Mouse (Mus musculus): ENCODE results near the gene Syna. TPM values are rescaled to one million over a fixed set of nuclear protein-coding genes. Genes with fewer than 3 reads are reported as not detected.

Syna gene
- polyA plus RNA-seq, 1 experiment from 2014 or later, result 0.14 TPM

GRCm38 (mm10) chr5:134572508-134573214 lies 12.7 kb upstream of the Syna start:
- Histone ChIP-seq H3K4me1 (ENCODE audit: control insufficient read depth, insufficient read depth, low read length) (peaks cover 20% of the 10 kb centered on the region), H3K9me3 (ENCODE audit: control insufficient read depth, low read length) (no peaks in the 10 kb centered on the region), H3K36me3 (ENCODE audit: control insufficient read depth, insufficient read depth, low read length) (no peaks in the 10 kb centered on the region), H3K27me3 (ENCODE audit: control insufficient read depth, insufficient read depth, low read length) (no peaks in the 10 kb centered on the region), H3K27ac (ENCODE audit: low read depth, low read length) (peak overlapping the region; percentile 75), H3K4me3 (ENCODE audit: low read length) (peak overlapping the region; percentile 35), H3K9ac (ENCODE audit: low read depth, low read length) (peak overlapping the region; percentile 28; the same call in 1 of the 2 replicates), H3K4me2 (replicated peaks; ENCODE audit: low read depth, low read length) (peak overlapping the region; percentile 58)
- 32% methylated on average over 10 of the region's 10 CpGs for WGBS
- ATAC-seq (ENCODE audit: low FRiP score, low TSS enrichment), result peak; percentile 32; the same call in 1 of the 2 replicates

DNA sequence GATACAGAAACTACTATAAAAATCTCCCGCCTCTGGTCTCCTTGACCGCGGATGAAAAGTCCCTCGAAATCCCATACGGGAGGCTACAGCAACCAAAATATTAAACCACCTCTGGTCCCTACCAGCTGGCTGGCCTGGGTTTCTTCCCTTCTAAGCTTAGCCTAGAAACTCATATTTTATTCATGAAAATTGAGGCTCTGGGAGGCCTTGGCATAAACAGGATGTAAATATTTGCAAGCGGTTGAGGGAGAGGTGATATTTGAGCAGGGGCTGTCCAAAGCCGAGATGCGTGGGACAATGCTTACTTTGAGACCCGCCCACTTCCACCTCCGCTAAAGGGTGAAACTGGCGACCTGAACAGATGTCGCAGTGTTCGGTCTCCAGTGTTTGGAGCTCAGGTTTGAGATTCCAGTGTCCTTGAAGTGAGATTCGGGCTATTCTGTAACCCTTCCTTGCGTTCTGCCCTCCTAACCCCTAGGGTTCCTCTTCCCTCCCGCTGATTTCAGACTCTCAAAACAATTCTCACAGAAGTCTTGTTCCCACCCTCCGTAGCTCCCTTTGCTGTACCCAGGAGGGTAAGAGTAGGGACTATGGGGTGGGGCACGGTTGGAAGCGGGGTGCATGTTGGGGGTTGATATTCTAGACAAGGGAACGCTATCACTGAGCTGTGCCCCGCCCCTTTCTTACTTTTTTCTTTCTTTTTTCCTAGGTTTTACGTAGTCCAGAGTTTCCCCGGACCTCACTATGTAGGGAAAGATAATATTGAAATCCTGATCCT lies 11.9 kb upstream of the Syna start:
- H3K4me2 ChIP-seq (replicated peaks; ENCODE audit: low read depth, low read length), result peak overlapping the region; percentile 58
- 1% methylated on average over 23 of the region's 23 CpGs for WGBS
- ATAC-seq (ENCODE audit: low FRiP score, low TSS enrichment), result peak; percentile 68
- H3K9me3 ChIP-seq (ENCODE audit: control insufficient read depth, low read length), result no peaks in the 10 kb centered on the region
- H3K36me3 ChIP-seq (ENCODE audit: control insufficient read depth, insufficient read depth, low read length), result no peaks in the 10 kb centered on the region
- H3K4me1 ChIP-seq (ENCODE audit: control insufficient read depth, insufficient read depth, low read length), result peaks cover 20% of the 10 kb centered on the region
- H3K4me3 ChIP-seq (ENCODE audit: low read length), result peak overlapping the region; percentile 35
- H3K9ac ChIP-seq (ENCODE audit: low read depth, low read length), result peak overlapping the region; percentile 28; the same call in 1 of the 2 replicates
- H3K27ac ChIP-seq (ENCODE audit: low read depth, low read length), result peak overlapping the region; percentile 75
- no peaks in the 10 kb centered on the region for H3K27me3 ChIP-seq (ENCODE audit: control insufficient read depth, insufficient read depth, low read length)

DNA sequence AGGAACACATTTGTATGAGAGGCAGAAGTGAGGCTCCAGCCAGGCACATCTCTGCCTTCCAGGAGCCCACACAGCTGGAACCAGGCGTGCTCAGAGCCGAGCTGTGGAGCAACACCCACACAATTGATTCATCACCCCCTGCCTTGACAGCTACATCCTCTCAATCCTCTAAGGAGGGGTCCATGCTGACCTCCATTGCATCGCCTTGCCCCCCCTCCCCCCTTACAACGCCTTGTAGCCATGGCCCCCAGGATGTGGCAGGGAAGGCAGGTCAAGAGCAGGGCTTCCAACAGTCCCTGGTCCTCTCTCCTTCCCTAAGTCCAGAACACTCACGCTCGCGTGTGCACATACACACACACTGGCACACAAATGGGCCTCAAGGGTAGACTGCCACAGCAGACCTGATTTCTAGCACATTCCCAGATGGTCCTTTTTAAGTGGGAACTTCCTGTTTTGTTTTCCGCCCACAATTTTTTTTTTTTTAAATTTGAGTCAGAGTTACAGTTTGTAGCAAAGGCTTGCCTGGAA lies 9.1 kb upstream of the Syna start:
- 34% methylated on average over 8 of the region's 8 CpGs for WGBS
- H3K27me3 ChIP-seq (ENCODE audit: control insufficient read depth, insufficient read depth, low read length), result no peaks in the 10 kb centered on the region
- peaks cover 20% of the 10 kb centered on the region for H3K4me1 ChIP-seq (ENCODE audit: control insufficient read depth, insufficient read depth, low read length)
- no peak overlapping the region; the same call in 1 of the 2 replicates for H3K9ac ChIP-seq (ENCODE audit: low read depth, low read length)
- peak; percentile 68 for ATAC-seq (ENCODE audit: low FRiP score, low TSS enrichment)
- peak overlapping the region; percentile 2; the same call in 1 of the 2 replicates for H3K4me2 ChIP-seq (replicated peaks; ENCODE audit: low read depth, low read length)
- H3K9me3 ChIP-seq (ENCODE audit: control insufficient read depth, low read length), result no peaks in the 10 kb centered on the region
- H3K36me3 ChIP-seq (ENCODE audit: control insufficient read depth, insufficient read depth, low read length), result no peaks in the 10 kb centered on the region
- H3K27ac ChIP-seq (ENCODE audit: low read depth, low read length), result peak overlapping the region; percentile 85
- no peak overlapping the region for H3K4me3 ChIP-seq (ENCODE audit: low read length)

DNA sequence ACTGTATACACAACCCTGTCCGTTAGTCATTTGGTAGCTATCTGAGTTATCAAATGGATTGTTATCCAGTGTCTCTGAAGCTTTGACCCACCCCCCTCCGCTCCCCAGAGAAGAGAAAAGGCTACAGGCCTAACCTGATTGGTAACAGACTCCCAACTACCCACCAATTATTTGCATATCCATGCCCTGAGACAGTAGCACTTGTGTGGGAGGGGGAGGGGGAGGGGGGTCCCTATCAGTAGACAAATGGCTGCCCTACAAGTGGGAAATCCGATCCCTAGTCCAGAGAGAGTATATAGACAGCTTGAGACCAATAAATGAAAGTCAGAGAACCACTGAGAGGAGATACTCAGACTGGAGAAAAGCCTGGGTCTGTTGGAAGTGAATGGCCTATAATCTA lies 8.1 kb upstream of the Syna start:
- no peak overlapping the region for H3K4me3 ChIP-seq (ENCODE audit: low read length)
- H3K4me1 ChIP-seq (ENCODE audit: control insufficient read depth, insufficient read depth, low read length), result peaks cover 20% of the 10 kb centered on the region
- no peak overlapping the region for H3K4me2 ChIP-seq (replicated peaks; ENCODE audit: low read depth, low read length)
- H3K9ac ChIP-seq (ENCODE audit: low read depth, low read length), result no peak overlapping the region
- WGBS, result 69% methylated on average over 3 of the region's 3 CpGs
- H3K27me3 ChIP-seq (ENCODE audit: control insufficient read depth, insufficient read depth, low read length), result no peaks in the 10 kb centered on the region
- H3K27ac ChIP-seq (ENCODE audit: low read depth, low read length), result peak overlapping the region; percentile 85
- no peak for ATAC-seq (ENCODE audit: low FRiP score, low TSS enrichment)
- H3K9me3 ChIP-seq (ENCODE audit: control insufficient read depth, low read length), result no peaks in the 10 kb centered on the region
- no peaks in the 10 kb centered on the region for H3K36me3 ChIP-seq (ENCODE audit: control insufficient read depth, insufficient read depth, low read length)

DNA sequence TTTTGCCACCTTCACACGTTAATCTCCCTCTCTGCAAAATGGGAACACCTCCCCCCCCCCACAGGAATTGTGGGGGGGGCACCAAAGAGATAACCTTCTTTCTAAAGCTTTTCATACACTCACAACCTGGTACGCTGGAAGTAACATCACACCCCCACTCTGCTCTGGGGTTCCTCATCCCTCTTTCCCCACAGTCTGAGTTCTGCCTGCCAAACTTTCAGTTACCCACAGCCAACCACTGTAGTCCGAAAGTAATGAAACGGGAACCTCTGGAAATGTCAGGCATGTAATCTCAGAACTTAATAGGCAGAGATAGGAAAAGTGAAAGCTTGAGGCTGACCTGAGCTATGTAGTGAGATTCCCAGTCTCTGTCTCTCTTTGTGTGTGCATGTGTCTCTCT lies 7.5 kb upstream of the Syna start:
- no peak for ATAC-seq (ENCODE audit: low FRiP score, low TSS enrichment)
- WGBS, result 82% methylated on average over 4 of the region's 4 CpGs
- H3K27ac ChIP-seq (ENCODE audit: low read depth, low read length), result peak overlapping the region; percentile 85; the same call in 1 of the 2 replicates

GRCm38 (mm10) chr5:134565696-134566095 lies 5.7 kb upstream of the Syna start:
- WGBS, result 92% methylated on average over 6 of the region's 6 CpGs
- no peak for ATAC-seq (ENCODE audit: low FRiP score, low TSS enrichment)
- Histone ChIP-seq H3K4me1 (ENCODE audit: control insufficient read depth, insufficient read depth, low read length) (peaks cover 14% of the 10 kb centered on the region), H3K27me3 (ENCODE audit: control insufficient read depth, insufficient read depth, low read length) (no peaks in the 10 kb centered on the region), H3K4me2 (replicated peaks; ENCODE audit: low read depth, low read length) (no peak overlapping the region), H3K9me3 (ENCODE audit: control insufficient read depth, low read length) (no peaks in the 10 kb centered on the region), H3K9ac (ENCODE audit: low read depth, low read length) (no peak overlapping the region), H3K27ac (ENCODE audit: low read depth, low read length) (no peak overlapping the region), H3K4me3 (ENCODE audit: low read length) (no peak overlapping the region), H3K36me3 (ENCODE audit: control insufficient read depth, insufficient read depth, low read length) (no peaks in the 10 kb centered on the region)

More for the DNA sequence above, 7.5 kb upstream of the Syna start:
- Histone ChIP-seq H3K9ac (ENCODE audit: low read depth, low read length) (no peak overlapping the region), H3K4me2 (replicated peaks; ENCODE audit: low read depth, low read length) (no peak overlapping the region), H3K27me3 (ENCODE audit: control insufficient read depth, insufficient read depth, low read length) (no peaks in the 10 kb centered on the region), H3K4me3 (ENCODE audit: low read length) (no peak overlapping the region), H3K36me3 (ENCODE audit: control insufficient read depth, insufficient read depth, low read length) (no peaks in the 10 kb centered on the region), H3K9me3 (ENCODE audit: control insufficient read depth, low read length) (no peaks in the 10 kb centered on the region), H3K4me1 (ENCODE audit: control insufficient read depth, insufficient read depth, low read length) (peaks cover 18% of the 10 kb centered on the region)

DNA sequence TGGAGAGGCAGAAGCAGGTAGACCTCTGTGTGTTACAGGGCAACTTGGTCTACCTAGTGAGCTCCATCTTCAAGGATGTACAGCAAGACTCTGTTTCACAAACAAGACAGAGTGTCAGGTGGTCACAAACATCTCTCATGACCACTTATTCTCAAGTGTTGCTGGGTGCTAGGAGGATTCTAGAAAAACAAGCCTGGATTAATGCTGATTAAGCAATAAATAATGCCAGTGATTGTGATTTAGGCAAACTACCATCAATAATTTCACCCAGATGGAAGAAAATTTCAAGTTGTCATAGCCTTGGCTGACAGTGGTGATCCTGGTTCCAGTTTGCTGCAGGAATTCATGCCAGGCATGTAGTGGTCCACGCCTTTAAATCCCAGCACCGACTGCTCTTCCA lies 4.3 kb upstream of the Syna start:
- WGBS, result 96% methylated on average over 2 of the region's 2 CpGs
- H3K27ac ChIP-seq (ENCODE audit: low read depth, low read length), result no peak overlapping the region
- no peaks in the 10 kb centered on the region for H3K9me3 ChIP-seq (ENCODE audit: control insufficient read depth, low read length)
- H3K4me1 ChIP-seq (ENCODE audit: control insufficient read depth, insufficient read depth, low read length), result peaks cover 14% of the 10 kb centered on the region
- H3K27me3 ChIP-seq (ENCODE audit: control insufficient read depth, insufficient read depth, low read length), result no peaks in the 10 kb centered on the region
- no peak overlapping the region for H3K9ac ChIP-seq (ENCODE audit: low read depth, low read length)
- no peak overlapping the region for H3K4me2 ChIP-seq (replicated peaks; ENCODE audit: low read depth, low read length)
- no peak overlapping the region for H3K4me3 ChIP-seq (ENCODE audit: low read length)
- ATAC-seq (ENCODE audit: low FRiP score, low TSS enrichment), result no peak
- no peaks in the 10 kb centered on the region for H3K36me3 ChIP-seq (ENCODE audit: control insufficient read depth, insufficient read depth, low read length)

DNA sequence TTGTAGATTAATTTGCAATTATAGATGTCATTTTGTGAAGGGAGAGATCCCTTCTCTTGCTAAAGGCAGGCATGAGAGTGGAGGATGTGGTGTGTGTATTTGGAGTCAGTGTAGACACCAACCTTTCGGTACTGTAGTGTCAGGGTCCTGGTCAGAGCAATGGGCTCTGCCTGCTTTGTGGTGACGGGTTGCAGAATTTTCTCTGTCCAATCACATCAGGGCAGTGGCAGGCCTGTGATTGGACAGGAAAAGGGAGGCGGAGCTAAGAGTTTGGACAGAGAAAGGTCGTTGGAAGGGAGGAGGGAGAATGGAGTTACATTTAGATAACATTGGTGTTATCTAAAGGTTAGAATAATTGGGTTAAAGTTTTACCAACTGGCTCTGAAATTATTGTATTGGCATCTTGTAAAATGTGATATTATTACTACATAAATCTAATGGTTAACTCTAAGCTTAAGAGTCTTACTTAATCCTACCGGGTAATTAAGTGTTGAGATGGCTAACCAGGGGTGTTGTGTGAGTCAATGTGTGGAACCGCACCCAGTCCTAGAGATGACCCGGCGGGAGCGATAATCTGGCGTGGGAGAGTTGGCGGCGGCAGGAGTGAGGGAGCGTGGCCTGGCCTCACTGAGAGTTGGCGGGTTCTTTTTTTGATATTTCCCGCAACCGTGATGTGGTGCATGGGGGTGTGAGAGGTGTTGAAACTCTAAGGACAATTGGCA lies 640 bp upstream of the Syna start:
- Histone ChIP-seq H3K9me3 (ENCODE audit: control insufficient read depth, low read length) (no peaks in the 10 kb centered on the region), H3K4me2 (replicated peaks; ENCODE audit: low read depth, low read length) (no peak overlapping the region), H3K27ac (ENCODE audit: low read depth, low read length) (no peak overlapping the region), H3K9ac (ENCODE audit: low read depth, low read length) (no peak overlapping the region), H3K27me3 (ENCODE audit: control insufficient read depth, insufficient read depth, low read length) (no peaks in the 10 kb centered on the region), H3K36me3 (ENCODE audit: control insufficient read depth, insufficient read depth, low read length) (no peaks in the 10 kb centered on the region), H3K4me3 (ENCODE audit: low read length) (no peak overlapping the region), H3K4me1 (ENCODE audit: control insufficient read depth, insufficient read depth, low read length) (0 out of 2 replicates have a peak, but pooled peaks cover 3% of the 10 kb centered on the region)
- no peak for ATAC-seq (ENCODE audit: low FRiP score, low TSS enrichment)
- WGBS, result 83% methylated on average over 16 of the region's 16 CpGs

Data from kidney, embryonic 14.5 days (tissue).